Mouse (Mus musculus): ENCODE measurements at regions not wholly inside any gene's neighbourhood (a gene's known extent, or its start where the extent isn't known, plus 50 kb on each side); places are given as distances from the start of the nearest gene placed in this dataset.

DNA sequence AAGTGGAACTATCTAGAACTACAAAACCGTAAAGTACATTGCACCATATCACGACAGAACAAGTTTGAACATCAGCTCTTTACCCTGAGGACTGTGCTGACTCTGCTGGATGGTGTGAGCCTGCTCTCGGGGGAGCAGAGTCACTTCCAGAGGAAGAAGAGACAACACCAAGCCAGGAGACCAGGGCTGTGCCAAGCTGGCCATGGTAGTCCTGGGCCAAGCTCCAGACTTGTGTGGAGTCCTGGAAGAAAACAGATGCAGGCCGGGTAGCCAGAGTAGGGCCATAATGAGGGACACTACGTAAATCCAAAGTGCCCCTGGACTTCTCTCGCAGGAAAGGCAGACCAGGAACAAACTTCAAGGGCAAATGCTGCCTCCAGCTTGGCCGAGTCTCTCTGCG, 59.0 kb upstream of the Mylip start:
- no peak for TF ChIP-seq TCF12 (IDR thresholded peaks at IDR 0.05; ENCODE audit: low read depth, low read length)
- TF ChIP-seq MAFK (IDR thresholded peaks at IDR 0.05; ENCODE audit: borderline replicate concordance, low read depth, low read length) = no peak
- no peak for TF ChIP-seq ZC3H11A (IDR thresholded peaks at IDR 0.05; ENCODE audit: low read depth, low read length)
- no peak for TF ChIP-seq RCOR1 (IDR thresholded peaks at IDR 0.05; ENCODE audit: low read depth, low read length)
- TF ChIP-seq EP300 (IDR thresholded peaks at IDR 0.05; ENCODE audit: low read depth in 1 of 2, low read length in 2 of 2) = no peak
- no peak for TF ChIP-seq E2F4 (IDR thresholded peaks at IDR 0.05; ENCODE audit: borderline replicate concordance, low read depth, low read length)
- TF ChIP-seq SIN3A (IDR thresholded peaks at IDR 0.05; ENCODE audit: low read length) = no peak
- TF ChIP-seq CTCF (IDR thresholded peaks at IDR 0.05 in 2 of 3, conservative IDR thresholded peaks at IDR 0.05 in 1 of 3; ENCODE audit: control insufficient read depth in 1 of 3, insufficient read depth in 1 of 3, low read depth in 2 of 3, low read length in 3 of 3, poor library complexity in 1 of 3, severe bottlenecking in 1 of 3) = no peak
- TF ChIP-seq POLR2AphosphoS2 (IDR thresholded peaks at IDR 0.05; ENCODE audit: low read length) = no peak
- no peak for TF ChIP-seq POLR2A (IDR thresholded peaks at IDR 0.05; ENCODE audit: control insufficient read depth in 1 of 2, insufficient read depth in 1 of 2, low read depth in 1 of 2, low read length in 2 of 2, poor library complexity in 1 of 2)
- no peak for TF ChIP-seq MYB (IDR thresholded peaks at IDR 0.05; ENCODE audit: low read depth, low read length)
- TF ChIP-seq TBP (IDR thresholded peaks at IDR 0.05; ENCODE audit: low read depth, low read length) = no peak
